Mouse (Mus musculus): Measurements from ENCODE around the gene Fxyd5.

The Fxyd5 gene

GRCm38 (mm10) chr7:31041023-31041407 lies 1.3 kb downstream of the Fxyd5 start:
- DNase-seq (ENCODE audit: low read depth, low spot score), result no peak

GRCm38 (mm10) chr7:31040281-31041022 lies 1.8 kb downstream of the Fxyd5 start:
- DNase-seq (ENCODE audit: low read depth, low spot score), result no peak

DNA sequence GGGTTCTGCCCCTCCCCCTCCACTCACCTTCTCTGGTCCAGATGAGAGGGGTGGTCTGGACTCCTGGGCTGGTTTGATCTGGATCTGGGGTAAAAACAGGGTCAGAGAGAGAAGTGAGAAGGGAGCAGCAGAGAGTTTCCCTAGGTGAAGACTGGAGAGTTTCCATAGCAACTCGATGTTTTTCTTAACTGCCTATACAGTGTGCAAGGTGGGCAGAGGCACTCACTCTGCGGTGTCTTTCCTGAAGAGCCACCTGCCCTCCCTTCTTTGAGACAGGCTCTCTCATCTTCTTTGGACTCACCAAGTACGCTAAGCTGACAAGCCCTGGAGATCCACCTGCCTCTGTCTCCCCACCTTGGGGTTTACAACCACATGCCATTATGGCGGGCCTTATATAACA lies 3.3 kb downstream of the Fxyd5 start:
- no peak for DNase-seq (ENCODE audit: low read depth, low spot score)

DNA sequence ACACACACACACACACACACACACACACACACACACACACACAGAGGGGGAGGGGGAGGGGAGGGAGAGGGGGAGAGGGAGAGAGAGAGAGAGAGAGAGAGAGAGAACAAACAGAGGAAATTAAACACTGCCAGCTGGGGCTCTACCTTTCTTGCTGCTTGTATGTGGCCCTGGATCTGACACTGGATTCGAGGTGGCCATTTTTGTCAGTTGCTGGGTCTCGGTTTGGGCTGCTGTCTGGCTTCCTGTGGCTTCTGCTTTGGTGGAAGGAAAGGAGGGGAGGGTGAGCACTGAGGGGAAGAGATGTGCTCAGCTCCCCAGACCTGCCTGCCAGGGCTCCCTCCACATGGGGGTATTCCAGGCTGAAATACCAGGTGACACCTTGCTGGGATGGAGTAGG lies 4.6 kb downstream of the Fxyd5 start:
- no peak for DNase-seq (ENCODE audit: low read depth, low spot score)

DNA sequence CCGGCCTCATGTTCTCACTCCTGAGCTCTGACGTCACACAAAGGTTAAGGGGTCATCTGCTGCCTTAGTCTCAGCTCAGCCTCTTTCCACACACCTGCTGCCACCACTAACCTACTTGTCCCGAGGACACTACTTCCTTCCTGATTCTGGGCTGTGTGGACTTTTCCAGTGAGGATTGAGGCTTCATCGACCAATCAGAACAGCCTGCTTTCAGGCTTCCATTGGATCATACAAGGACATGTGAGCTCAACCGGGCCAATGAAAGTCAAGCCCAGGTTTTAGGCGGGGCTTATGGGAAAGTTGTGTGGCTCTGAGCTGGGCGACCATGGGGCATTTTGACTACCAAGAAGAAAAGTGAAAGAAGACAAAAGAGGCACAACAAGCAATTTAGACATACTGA lies 5.4 kb downstream of the Fxyd5 start:
- no peak for DNase-seq (ENCODE audit: low read depth, low spot score)

- no peak for DNase-seq (ENCODE audit: low read depth, low spot score)
Measured at GRCm38 (mm10) chr7:31035291-31035690, 7.0 kb downstream of the Fxyd5 start.

DNA sequence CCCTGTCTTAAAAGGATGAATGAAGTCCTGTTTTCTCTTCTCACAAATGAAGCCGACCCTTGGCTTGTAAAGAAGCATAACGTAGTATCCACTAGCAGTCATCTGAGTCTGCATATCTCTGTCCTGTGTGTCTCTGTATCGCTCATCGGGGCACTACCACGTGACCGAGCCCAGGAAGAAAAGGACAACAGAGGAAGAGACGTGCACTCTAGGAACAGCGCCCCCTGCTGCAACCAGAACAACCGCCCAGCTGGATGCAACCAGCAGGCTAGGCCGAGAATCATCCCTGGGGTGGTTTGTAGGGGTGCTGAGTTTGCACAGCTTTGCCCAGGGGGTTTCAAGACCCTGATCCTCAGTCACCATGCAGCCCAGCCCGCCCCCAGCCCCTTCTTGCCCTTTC lies 7.5 kb downstream of the Fxyd5 start:
- no peak for DNase-seq (ENCODE audit: low read depth, low spot score)

DNA sequence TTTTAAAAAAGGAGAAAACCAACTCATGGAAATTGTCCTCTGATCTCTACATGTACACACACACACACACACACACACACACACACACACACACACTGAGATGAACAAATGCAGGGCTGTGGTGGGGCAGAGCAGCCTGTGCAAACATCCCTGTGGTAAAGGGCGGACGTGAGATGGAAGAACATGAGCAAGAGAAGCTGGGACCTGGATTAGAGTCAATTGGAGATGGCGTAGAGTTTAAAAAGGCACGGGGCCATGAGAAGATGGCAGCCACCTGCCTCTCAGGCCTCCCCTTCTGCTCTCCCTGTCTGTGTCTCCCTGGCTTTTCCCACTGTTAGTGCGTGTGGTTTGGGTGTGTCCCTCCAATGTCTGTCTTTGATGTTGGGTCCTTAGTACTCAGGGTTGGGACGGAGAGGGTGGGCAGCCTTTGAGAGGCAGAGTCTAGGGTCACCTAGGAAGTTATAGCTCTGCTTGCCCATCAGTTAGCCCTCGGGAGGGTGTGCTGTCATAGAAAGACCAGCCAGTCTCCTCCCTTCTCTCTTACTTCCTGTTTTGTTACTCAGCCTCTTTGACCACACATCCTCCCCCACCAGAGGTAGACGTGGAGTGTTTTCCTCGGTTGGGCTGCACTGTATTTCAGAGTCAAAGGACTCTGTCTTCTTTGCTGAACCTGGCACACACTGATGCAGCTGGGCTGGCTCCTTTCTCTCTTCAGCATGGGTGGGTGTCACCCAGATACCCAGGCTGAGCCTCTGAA lies 8.7 kb downstream of the Fxyd5 start:
- no peak for DNase-seq (ENCODE audit: low read depth, low spot score)

DNA sequence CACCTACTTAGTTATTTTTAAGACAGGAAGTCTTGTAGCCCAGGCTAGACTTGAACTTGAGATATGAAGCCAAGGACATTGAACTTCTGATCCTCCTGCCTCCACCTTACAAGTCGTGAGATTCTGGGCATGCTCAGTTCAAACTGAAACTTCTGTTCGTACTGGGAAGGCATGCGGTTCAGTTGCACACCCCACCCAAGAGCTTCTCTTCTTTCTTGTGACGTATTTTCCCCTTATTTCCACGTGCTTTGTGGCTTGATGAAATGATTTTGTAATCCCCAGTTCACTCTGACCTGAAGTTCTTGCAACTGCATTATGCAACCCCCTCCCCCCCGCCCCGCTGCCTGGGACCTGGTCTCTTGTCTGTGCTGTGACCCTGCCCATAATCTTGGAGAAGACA lies 10.6 kb downstream of the Fxyd5 start:
- no peak for DNase-seq (ENCODE audit: low read depth, low spot score)

GRCm38 (mm10) chr7:31030717-31031116 lies 11.6 kb downstream of the Fxyd5 start:
- no peak for DNase-seq (ENCODE audit: low read depth, low spot score)

GRCm38 (mm10) chr7:31028609-31029008 lies 13.7 kb downstream of the Fxyd5 start:
- no peak for DNase-seq (ENCODE audit: low read depth, low spot score)

- peak; percentile 21 for DNase-seq (ENCODE audit: low read depth, low spot score)
Measured at GRCm38 (mm10) chr7:31017104-31017901, 25.0 kb downstream of the Fxyd5 start.

GRCm38 (mm10) chr7:31012971-31013370 lies 29.3 kb downstream of the Fxyd5 start:
- DNase-seq (ENCODE audit: low read depth, low spot score), result no peak

DNA sequence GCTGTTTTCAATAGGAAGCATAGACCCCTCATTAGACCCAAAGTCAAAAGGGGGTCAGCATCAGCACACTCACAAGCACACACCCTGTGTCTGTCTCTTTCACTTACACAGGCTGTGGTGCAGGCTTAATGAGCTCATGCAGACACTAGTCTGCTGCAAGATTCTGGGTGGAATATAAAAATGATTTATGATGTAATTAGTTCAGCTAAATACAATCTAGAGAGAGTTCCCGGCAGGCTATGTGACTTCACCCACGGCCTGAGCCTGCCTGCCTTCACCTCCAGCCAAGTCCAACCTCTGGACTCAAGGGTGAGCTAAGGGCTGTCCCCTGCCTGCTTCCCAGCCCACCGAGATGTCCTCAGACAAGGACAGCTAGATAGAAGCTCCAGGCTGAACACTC lies 33.4 kb downstream of the Fxyd5 start:
- DNase-seq (ENCODE audit: low read depth, low spot score), result peak; percentile 40

GRCm38 (mm10) chr7:31008175-31008574 lies 34.1 kb downstream of the Fxyd5 start:
- no peak for DNase-seq (ENCODE audit: low read depth, low spot score)

DNA sequence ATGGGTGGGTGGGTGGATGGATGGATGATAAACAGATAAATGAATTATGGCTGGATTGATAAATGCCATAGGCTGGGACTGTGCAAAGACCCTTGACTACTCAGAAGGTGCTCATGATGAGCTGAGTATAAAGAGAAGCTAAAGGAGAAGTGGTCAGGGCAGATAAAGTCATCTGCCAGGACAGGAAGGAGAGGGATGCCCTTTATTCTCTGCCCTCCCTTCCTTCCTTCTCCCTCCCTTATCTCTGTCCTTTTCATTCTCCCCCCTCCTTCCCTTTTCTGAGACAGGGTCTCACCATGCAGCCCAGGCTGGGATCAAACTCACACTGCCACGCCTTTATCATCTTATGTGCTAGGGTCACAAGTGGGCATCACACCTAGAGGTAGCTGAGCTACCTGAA lies 34.5 kb downstream of the Fxyd5 start:
- DNase-seq (ENCODE audit: low read depth, low spot score), result no peak

GRCm38 (mm10) chr7:31002650-31003049 lies 39.6 kb downstream of the Fxyd5 start:
- DNase-seq (ENCODE audit: low read depth, low spot score), result no peak

GRCm38 (mm10) chr7:31000505-31001020 lies 41.7 kb downstream of the Fxyd5 start:
- peak; percentile 39 for DNase-seq (ENCODE audit: low read depth, low spot score)

GRCm38 (mm10) chr7:30996491-30996890 lies 45.8 kb downstream of the Fxyd5 start:
- DNase-seq (ENCODE audit: low read depth, low spot score), result no peak

GRCm38 (mm10) chr7:30993986-30994385 lies 48.3 kb downstream of the Fxyd5 start:
- DNase-seq (ENCODE audit: low read depth, low spot score), result no peak

- DNase-seq (ENCODE audit: low read depth, low spot score), result no peak
Measured at GRCm38 (mm10) chr7:30992148-30992547, 50.1 kb downstream of the Fxyd5 start.

GRCm38 (mm10) chr7:30988519-30989162 lies 53.6 kb downstream of the Fxyd5 start:
- no peak for DNase-seq (ENCODE audit: low read depth, low spot score)

Data from forelimb bud, embryonic 11.5 days (tissue).